ENCODE assay signal across 11 mouse cellular contexts in genomic region chr4:118548130-118548480, GRCm38 (mm10). TPM values are rescaled to one million over a fixed set of nuclear protein-coding genes. Genes with fewer than 3 reads are reported as not detected.
DNase-seq lines count a peak whose midpoint lies in the region; ATAC-seq lines count a peak whose summit lies in the region.
"Not testable (repeated sequence)": the region's sequence is repeated elsewhere in the genome, so short reads cannot be mapped to it uniquely, and the experiment has no call there.
"Had no signal": no experiment of that assay in that cellular context is flagged by ENCODE, and none has a peak within 500 bp of the region (broad histone marks: within the 10 kb centered on the region; RNA-seq: fewer than 3 reads in every experiment).

No protein-coding gene starts in this region.

- not testable (repeated sequence) for H3K4me1 ChIP-seq in heart, embryonic 10.5 days

- H3K4me3 ChIP-seq in heart, embryonic 10.5 days: not testable (repeated sequence)

- H3K36me3 ChIP-seq in heart, embryonic 10.5 days: not testable (repeated sequence)

- not testable (repeated sequence) for H3K27ac ChIP-seq in heart, embryonic 10.5 days

- H3K27me3 ChIP-seq in heart, embryonic 10.5 days (ENCODE audit: insufficient read depth, poor library complexity, severe bottlenecking): not testable (repeated sequence)

- H3K9me3 ChIP-seq in heart, embryonic 10.5 days: not testable (repeated sequence)

- peak; percentile 75 for DNase-seq in NIH3T3 (ENCODE audit: low read depth)
- DNase-seq in c-Kit-positive CD71-positive TER-119-negative erythroid progenitor cells, embryonic 14.5 days (ENCODE audit: low read depth): peak; percentile 28
- DNase-seq in heart, embryonic 10.5 days (ENCODE audit: low spot score): peak; percentile 98
- peak; percentile 29 to 40 for DNase-seq in kidney, postnatal 4 days
- peak; percentile 86 for DNase-seq in skeletal muscle tissue, adult 2 months (ENCODE audit: low read depth, low spot score)
- peak; percentile 26 for DNase-seq in thymus, postnatal 4 days

- peak; percentile 83 for ATAC-seq in erythroblast, adult 5-6 weeks (replicated peaks; ENCODE audit: low FRiP score, poor library complexity, severe bottlenecking)
- ATAC-seq in megakaryocyte progenitor cell, adult 5-6 weeks (replicated peaks; ENCODE audit: poor library complexity): peak; percentile 54

- WGBS in heart, embryonic 10.5 days: 81% methylated on average over 10 of the region's 10 CpGs

RNA-seq across cellular contexts. Expression of gene Tmem125, which starts 4.3 kb away (rescaled TPM):
- not detected in 2 replicates for total RNA-seq in erythroblast, adult 5-6 weeks (2015; ENCODE audit: low replicate concordance)
- total RNA-seq in erythroblast, adult 5-6 weeks (2017; ENCODE audit: low replicate concordance): not detected in 2 replicates
- polyA plus RNA-seq in heart, embryonic 10.5 days (2016; fragmentation: Nextera tagmentation; extraction: Ambion mirVana): 0.32 and 0.69 TPM in 2 replicates
- total RNA-seq in megakaryocyte progenitor cell, adult 5-6 weeks (2015): 0.25 and 0.71 TPM in 2 replicates
- 0.41 TPM in 1 of 2 replicates, not detected in the other for total RNA-seq in megakaryocyte progenitor cell, adult 5-6 weeks (2017)
- polyA plus RNA-seq: testis, adult 2 months had no signal

RNA-seq across cellular contexts. Expression of gene 2610528J11Rik, which starts 21.3 kb away (rescaled TPM):
- not detected in 2 replicates for total RNA-seq in erythroblast, adult 5-6 weeks (2015; ENCODE audit: low replicate concordance)
- total RNA-seq in erythroblast, adult 5-6 weeks (2017; ENCODE audit: low replicate concordance): not detected in 2 replicates
- polyA plus RNA-seq in heart, embryonic 10.5 days (2016; fragmentation: Nextera tagmentation; extraction: Ambion mirVana): 0.70 and 1.7 TPM in 2 replicates
- not detected in 2 replicates for total RNA-seq in megakaryocyte progenitor cell, adult 5-6 weeks (2015)
- not detected in 2 replicates for total RNA-seq in megakaryocyte progenitor cell, adult 5-6 weeks (2017)
- total RNA-seq: heart, postnatal 36 days; left cerebral cortex, postnatal 25 days had no signal

RNA-seq across cellular contexts. Expression of gene Tie1, which starts 58.2 kb away (rescaled TPM):
- total RNA-seq in erythroblast, adult 5-6 weeks (2015; ENCODE audit: low replicate concordance): not detected in 2 replicates
- total RNA-seq in erythroblast, adult 5-6 weeks (2017; ENCODE audit: low replicate concordance): 0.85 TPM in 1 of 2 replicates, not detected in the other
- polyA plus RNA-seq in heart, embryonic 10.5 days (2016; fragmentation: Nextera tagmentation; extraction: Ambion mirVana): 36.5 and 54.4 TPM in 2 replicates
- total RNA-seq in megakaryocyte progenitor cell, adult 5-6 weeks (2015): 4.3 and 4.4 TPM in 2 replicates
- total RNA-seq in megakaryocyte progenitor cell, adult 5-6 weeks (2017): 3.5 and 4.3 TPM in 2 replicates

Comparison
In these comparisons a context has a peak if more than half of its experiments do, and no peak if none do; other contexts are left out.
1. DNase-seq: peak in every context shown above with its lines; median percentile 98 in heart, embryonic 10.5 days; 86 in skeletal muscle tissue, adult 2 months; 75 in NIH3T3; 34 in kidney, postnatal 4 days; 28 in c-Kit-positive CD71-positive TER-119-negative erythroid progenitor cells, embryonic 14.5 days; 26 in thymus, postnatal 4 days.